Mouse (Mus musculus) midbrain, embryonic 15.5 days (tissue): ENCODE measurements around the gene Ccdc24. TPM values are rescaled to one million over a fixed set of nuclear protein-coding genes. Genes with fewer than 3 reads are reported as not detected.

ENCODE experiments used
- ATAC-seq: fragments of 200-750 bp; cut with Nextera tagmentation; replicated peaks from 2 replicates; pipeline ENCODE4 v1.8.0; 2017; ENCODE audit warnings: moderate TSS enrichment
- H3K27ac ChIP-seq: fragments of 300-500 bp; sonication (generic); 2 replicates; pipeline ENCODE4 v1.5.1; 2015; ENCODE audit warnings: mild to moderate bottlenecking, inconsistent platforms
- H3K27me3 ChIP-seq: fragments of 300-500 bp; sonication (generic); replicated peaks from 2 replicates; pipeline ENCODE4 v1.6.1; 2015; ENCODE audit warnings: inconsistent platforms
- H3K36me3 ChIP-seq: fragments of 300-500 bp; sonication (generic); replicated peaks from 2 replicates; pipeline ENCODE4 v1.6.1; 2015; ENCODE audit warnings: inconsistent platforms
- H3K4me1 ChIP-seq: fragments of 300-500 bp; sonication (generic); 2 replicates; pipeline ENCODE4 v1.6.1; 2015; ENCODE audit warnings: inconsistent platforms
- H3K4me2 ChIP-seq: fragments of 300-500 bp; sonication (generic); 2 replicates; pipeline ENCODE4 v1.6.1; 2015; ENCODE audit warnings: inconsistent platforms, mild to moderate bottlenecking, moderate library complexity
- H3K4me3 ChIP-seq: fragments of 300-500 bp; sonication (generic); 2 replicates; pipeline ENCODE4 v1.5.1; 2015; ENCODE audit warnings: mild to moderate bottlenecking, inconsistent platforms
- H3K9ac ChIP-seq: fragments of 300-500 bp; sonication (generic); 2 replicates; pipeline ENCODE4 v1.6.1; 2015; ENCODE audit warnings: mild to moderate bottlenecking, inconsistent platforms
- H3K9me3 ChIP-seq: fragments of 300-500 bp; sonication (generic); 2 replicates; pipeline ENCODE4 v1.6.1; 2016; ENCODE audit warnings: inconsistent platforms
- WGBS: fragments of 180-500 bp; shearing (Covaris S2); methylation state at CpG from one replicate; pipeline ENCODE4 v1.1.7; 2015; ENCODE audit warnings: mixed read lengths; 5-methylcytosine and 5-hydroxymethylcytosine counted together
- polyA plus RNA-seq: library from polyadenylated mRNA; unstranded; fragments of >200 nt; fragmentation: Nextera tagmentation; extraction: Ambion mirVana; gene quantifications from 2 replicates; pipeline ENCODE4 v1.2.1, GENCODE M21; 2015

Ccdc24 gene
- polyA plus RNA-seq, 1 experiment from 2014 or later = 3.2 TPM

DNA sequence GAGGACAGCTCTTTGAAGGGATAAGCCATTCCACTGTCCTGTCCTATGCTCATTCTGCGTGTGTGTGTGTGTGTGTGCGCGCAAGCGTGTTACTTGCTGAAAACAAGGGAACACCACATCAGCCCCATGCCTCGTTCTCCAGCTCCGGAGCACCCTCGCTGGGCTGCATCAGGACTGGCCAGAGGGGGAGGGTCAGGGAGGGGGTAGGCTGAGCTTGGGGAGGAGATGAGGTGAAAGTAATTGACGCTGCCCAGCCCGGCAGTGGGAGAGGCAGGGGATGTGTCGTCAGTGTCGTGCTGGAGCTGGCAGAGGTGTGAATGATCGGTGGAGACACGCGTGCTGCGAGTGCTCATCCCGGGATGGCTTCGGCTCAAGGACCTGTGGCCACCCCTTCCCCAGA lies 23.3 kb downstream of the Ccdc24 start:
- no peak overlapping the region for H3K4me3 ChIP-seq
- no peaks in the 10 kb centered on the region for H3K9me3 ChIP-seq
- H3K27ac ChIP-seq = no peak overlapping the region
- no peak overlapping the region for H3K4me2 ChIP-seq
- ATAC-seq = peak; percentile 12; the same call in 1 of the 2 replicates
- H3K36me3 ChIP-seq = no peaks in the 10 kb centered on the region
- H3K9ac ChIP-seq = no peak overlapping the region
- H3K4me1 ChIP-seq = peaks cover 11% of the 10 kb centered on the region; the same call in 1 of the 2 replicates
- no peaks in the 10 kb centered on the region; the same call in 1 of the 2 replicates for H3K27me3 ChIP-seq
- WGBS = 53% methylated on average over 17 of the region's 17 CpGs

DNA sequence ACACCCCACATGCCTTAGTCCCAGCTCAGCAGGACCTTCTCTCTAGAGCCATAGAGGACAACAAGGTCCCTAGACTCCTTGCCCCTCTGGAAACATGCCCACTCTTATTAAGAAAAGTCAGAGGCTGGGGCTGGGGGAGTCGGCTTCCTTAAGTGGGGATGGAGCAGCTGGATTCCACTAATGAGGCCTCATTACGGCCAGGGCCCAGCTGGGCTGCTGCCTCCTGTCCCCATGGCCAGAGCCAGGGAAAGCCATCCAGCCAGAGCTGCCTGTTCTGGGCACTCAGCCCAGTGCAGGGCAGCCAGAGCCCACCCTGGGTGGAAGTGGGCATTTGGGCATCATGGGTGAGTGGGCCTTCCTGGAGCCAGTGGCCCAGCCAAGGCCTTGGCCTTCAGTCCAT lies 25.3 kb downstream of the Ccdc24 start:
- no peaks in the 10 kb centered on the region; the same call in 1 of the 2 replicates for H3K27me3 ChIP-seq
- 41% methylated on average over 2 of the region's 2 CpGs for WGBS
- no peak overlapping the region for H3K4me2 ChIP-seq
- no peaks in the 10 kb centered on the region for H3K9me3 ChIP-seq
- no peak overlapping the region for H3K27ac ChIP-seq
- H3K9ac ChIP-seq = no peak overlapping the region
- H3K36me3 ChIP-seq = no peaks in the 10 kb centered on the region
- H3K4me3 ChIP-seq = no peak overlapping the region
- peaks cover 11% of the 10 kb centered on the region; the same call in 1 of the 2 replicates for H3K4me1 ChIP-seq
- ATAC-seq = no peak

DNA sequence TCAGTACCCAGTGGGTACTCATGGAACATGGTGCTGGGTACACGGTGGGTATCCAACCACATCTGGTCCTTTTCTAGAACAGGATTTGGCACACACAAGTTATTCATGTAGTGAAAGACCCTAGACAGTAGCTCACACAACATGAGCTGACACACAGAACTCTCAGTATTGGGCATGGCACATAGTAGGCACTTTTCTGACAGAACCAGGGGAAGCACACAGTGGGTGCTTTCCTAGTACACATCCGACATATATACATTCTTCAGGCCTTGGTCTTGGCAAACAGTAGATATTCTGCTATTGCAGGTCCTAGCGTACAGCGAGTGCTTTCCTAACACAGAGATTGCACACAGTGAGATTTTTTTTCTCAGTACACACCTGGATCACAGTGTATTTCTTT lies 26.1 kb downstream of the Ccdc24 start:
- Histone ChIP-seq H3K4me1 (peaks cover 11% of the 10 kb centered on the region; the same call in 1 of the 2 replicates), H3K27me3 (no peaks in the 10 kb centered on the region; the same call in 1 of the 2 replicates), H3K9me3 (no peaks in the 10 kb centered on the region), H3K9ac (no peak overlapping the region), H3K4me2 (no peak overlapping the region), H3K36me3 (no peaks in the 10 kb centered on the region), H3K27ac (no peak overlapping the region), H3K4me3 (no peak overlapping the region)
- no peak for ATAC-seq
- 97% methylated on average over 4 of the region's 4 CpGs for WGBS

DNA sequence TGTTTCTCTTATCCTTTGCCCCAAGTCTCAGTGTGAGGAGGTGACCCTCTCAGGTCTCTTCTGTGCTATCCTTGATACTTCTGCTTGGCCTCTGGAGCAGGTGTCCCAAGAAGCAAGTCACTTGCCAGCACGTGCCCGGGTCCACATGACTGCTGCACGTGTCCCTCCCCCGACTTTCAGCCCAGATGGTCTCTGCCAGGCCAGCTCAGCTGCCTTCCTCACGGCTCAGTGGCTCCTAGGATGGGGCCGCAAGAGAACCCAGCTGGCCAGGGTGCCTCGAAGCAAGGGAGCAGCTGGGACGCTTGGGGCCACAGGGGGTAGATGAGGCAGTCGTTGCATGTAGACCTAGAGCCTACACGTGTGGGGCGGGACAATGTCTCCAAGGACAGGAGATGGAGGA lies 27.0 kb downstream of the Ccdc24 start:
- no peak overlapping the region for H3K4me2 ChIP-seq
- no peaks in the 10 kb centered on the region for H3K36me3 ChIP-seq
- 66% methylated on average over 11 of the region's 11 CpGs for WGBS
- no peak overlapping the region for H3K9ac ChIP-seq
- H3K27ac ChIP-seq = no peak overlapping the region
- no peak overlapping the region for H3K4me3 ChIP-seq
- H3K9me3 ChIP-seq = no peaks in the 10 kb centered on the region
- H3K27me3 ChIP-seq = no peaks in the 10 kb centered on the region; the same call in 1 of the 2 replicates
- peaks cover 10% of the 10 kb centered on the region; the same call in 1 of the 2 replicates for H3K4me1 ChIP-seq
- no peak for ATAC-seq

DNA sequence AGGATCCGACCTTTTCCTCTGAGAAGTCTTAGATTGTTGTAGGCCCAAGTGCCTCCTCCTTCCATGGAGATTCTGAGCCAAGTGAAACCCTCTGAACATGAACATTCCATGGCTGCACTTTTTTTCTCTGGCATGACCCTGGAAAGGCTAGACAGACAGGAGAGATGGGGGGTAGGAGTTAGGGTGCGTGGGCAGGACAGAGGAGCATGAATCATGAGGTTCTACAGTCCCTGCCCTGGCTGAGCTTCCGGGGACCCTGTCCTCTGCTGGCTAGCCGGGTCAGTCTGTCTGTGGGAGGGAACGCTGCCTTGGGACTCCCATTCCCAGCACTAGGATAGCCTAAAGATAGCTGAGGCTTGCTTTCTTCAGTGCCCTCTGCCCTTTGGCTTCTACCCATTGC lies 27.9 kb downstream of the Ccdc24 start:
- Histone ChIP-seq H3K9ac (no peak overlapping the region), H3K4me1 (peaks cover 6% of the 10 kb centered on the region; the same call in 1 of the 2 replicates), H3K27me3 (no peaks in the 10 kb centered on the region; the same call in 1 of the 2 replicates), H3K9me3 (no peaks in the 10 kb centered on the region), H3K27ac (no peak overlapping the region), H3K4me3 (no peak overlapping the region), H3K36me3 (no peaks in the 10 kb centered on the region), H3K4me2 (no peak overlapping the region)
- 85% methylated on average over 5 of the region's 5 CpGs for WGBS
- ATAC-seq = no peak

DNA sequence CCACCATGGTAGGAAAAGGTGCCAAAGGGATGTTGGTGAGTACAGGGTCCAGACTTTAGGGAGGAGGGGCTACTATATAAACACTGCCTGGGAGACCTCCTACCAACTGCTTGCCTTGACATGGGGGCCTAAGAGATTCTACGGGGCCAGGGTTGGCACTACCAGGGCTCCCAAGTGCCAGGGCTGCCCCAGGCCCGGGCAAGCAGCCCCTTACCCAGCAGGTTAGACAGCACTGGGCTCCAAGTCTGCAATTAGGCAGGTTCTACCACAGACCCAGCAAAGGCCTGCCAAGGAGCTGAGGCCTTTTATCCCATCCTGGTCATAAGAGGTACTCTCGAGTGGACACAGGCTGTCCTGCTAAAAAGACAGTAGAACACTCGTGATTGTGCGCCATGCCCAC lies 29.3 kb downstream of the Ccdc24 start:
- 84% methylated on average over 5 of the region's 5 CpGs for WGBS
- no peaks in the 10 kb centered on the region for H3K9me3 ChIP-seq
- H3K4me1 ChIP-seq = no peaks in the 10 kb centered on the region
- no peak overlapping the region for H3K27ac ChIP-seq
- no peaks in the 10 kb centered on the region; the same call in 1 of the 2 replicates for H3K27me3 ChIP-seq
- no peak overlapping the region for H3K9ac ChIP-seq
- no peak overlapping the region for H3K4me3 ChIP-seq
- no peaks in the 10 kb centered on the region for H3K36me3 ChIP-seq
- H3K4me2 ChIP-seq = no peak overlapping the region
- no peak for ATAC-seq

DNA sequence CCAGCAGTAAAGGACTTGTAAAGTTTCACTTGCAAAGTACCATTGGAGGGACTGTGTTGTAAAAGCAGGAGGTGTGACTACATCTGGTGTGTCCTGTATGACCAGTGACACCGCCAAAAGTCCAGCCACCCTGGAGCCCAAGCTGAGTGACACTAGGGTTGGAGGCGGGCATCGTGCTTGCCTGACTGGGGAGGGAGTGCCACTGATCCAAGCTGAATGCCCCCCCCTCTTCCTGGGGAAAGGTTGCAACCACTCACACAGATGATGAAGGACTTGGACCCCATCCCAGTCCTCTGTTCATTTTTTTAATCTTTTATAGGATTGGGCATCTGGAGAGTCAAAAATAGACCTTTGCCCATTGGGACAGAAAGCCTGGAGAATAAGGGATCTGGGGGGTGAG lies 30.8 kb downstream of the Ccdc24 start:
- ATAC-seq = no peak
- H3K4me2 ChIP-seq = no peak overlapping the region
- no peak overlapping the region for H3K4me3 ChIP-seq
- no peak overlapping the region for H3K27ac ChIP-seq
- H3K27me3 ChIP-seq = no peaks in the 10 kb centered on the region; the same call in 1 of the 2 replicates
- H3K36me3 ChIP-seq = no peaks in the 10 kb centered on the region
- 91% methylated on average over 3 of the region's 3 CpGs for WGBS
- H3K9ac ChIP-seq = no peak overlapping the region
- H3K9me3 ChIP-seq = no peaks in the 10 kb centered on the region
- H3K4me1 ChIP-seq = peaks cover 3% of the 10 kb centered on the region; the same call in 1 of the 2 replicates

DNA sequence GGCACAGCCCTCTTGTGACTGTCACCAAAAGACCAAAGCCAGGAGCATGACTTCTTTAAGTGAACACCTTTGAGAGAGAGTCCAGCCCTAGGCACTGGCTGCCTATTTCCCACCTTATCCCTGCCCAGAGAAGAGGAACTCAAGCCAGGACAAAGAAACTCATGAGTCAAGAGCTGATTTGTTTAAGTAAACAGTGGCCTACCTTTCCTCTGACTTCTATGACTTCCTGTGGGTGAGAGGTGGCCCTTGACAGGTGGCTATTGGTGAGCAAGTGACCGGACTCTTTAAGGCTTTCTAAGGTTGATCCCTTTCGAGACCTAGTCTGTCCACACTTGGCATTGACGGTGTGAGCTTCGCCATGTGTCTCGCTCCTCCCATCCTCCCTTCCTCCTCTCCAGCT lies 31.5 kb downstream of the Ccdc24 start:
- H3K4me3 ChIP-seq = no peak overlapping the region
- peaks cover 3% of the 10 kb centered on the region; the same call in 1 of the 2 replicates for H3K4me1 ChIP-seq
- no peak overlapping the region for H3K9ac ChIP-seq
- no peaks in the 10 kb centered on the region; the same call in 1 of the 2 replicates for H3K27me3 ChIP-seq
- WGBS = 96% methylated on average over 5 of the region's 5 CpGs
- no peaks in the 10 kb centered on the region for H3K36me3 ChIP-seq
- ATAC-seq = no peak
- H3K4me2 ChIP-seq = no peak overlapping the region
- H3K27ac ChIP-seq = no peak overlapping the region
- no peaks in the 10 kb centered on the region for H3K9me3 ChIP-seq

DNA sequence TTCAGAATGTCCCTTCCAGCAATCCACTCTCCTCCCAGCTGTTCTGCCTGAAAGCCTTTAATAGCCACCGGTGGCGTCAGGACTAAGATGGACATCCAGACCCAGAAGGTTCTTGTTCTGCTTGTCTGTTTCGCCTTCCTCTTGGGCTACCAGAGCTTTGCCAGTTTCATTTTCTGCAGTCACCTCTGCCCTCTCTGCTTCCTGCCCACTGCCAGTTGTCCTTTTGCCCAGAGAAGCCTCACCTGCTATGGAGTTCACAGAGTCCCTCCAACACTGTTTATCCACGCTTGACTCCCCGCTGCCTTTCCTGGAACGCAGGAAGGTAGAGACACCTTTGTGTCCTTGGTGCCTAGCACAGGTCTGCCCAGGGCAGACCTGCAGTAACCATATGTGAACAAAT lies 33.0 kb downstream of the Ccdc24 start:
- Histone ChIP-seq H3K4me2 (no peak overlapping the region), H3K4me1 (peaks cover 10% of the 10 kb centered on the region), H3K27ac (no peak overlapping the region), H3K36me3 (no peaks in the 10 kb centered on the region), H3K9me3 (no peaks in the 10 kb centered on the region), H3K27me3 (no peaks in the 10 kb centered on the region), H3K4me3 (no peak overlapping the region), H3K9ac (no peak overlapping the region)
- no peak for ATAC-seq
- 84% methylated on average over 6 of the region's 6 CpGs for WGBS

DNA sequence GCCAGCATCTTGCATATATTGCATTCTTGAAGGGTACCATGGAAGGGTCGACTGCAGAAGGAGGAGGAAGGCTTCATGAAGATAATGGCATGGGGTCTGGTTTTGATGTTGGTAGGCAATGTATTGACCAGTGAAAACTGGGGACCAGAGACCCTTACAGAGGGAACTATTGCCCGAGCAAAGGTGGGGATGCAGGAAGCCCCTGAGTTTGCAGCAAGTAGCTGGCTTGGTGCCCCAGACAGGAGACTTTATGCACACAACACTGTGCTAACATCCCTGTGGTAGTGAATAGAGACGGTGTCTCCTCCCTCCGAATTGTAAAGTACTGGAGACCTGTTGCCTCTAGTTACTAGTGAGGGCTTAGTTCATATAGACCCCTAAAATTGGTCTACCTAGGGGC lies 35.1 kb downstream of the Ccdc24 start:
- WGBS = 76% methylated on average over 4 of the region's 4 CpGs
- no peaks in the 10 kb centered on the region for H3K9me3 ChIP-seq
- no peak overlapping the region for H3K4me3 ChIP-seq
- no peak overlapping the region for H3K27ac ChIP-seq
- H3K4me1 ChIP-seq = peaks cover 13% of the 10 kb centered on the region
- H3K4me2 ChIP-seq = 0 out of 2 replicates have a peak overlapping the region, but pooled peaks have one; percentile 65
- no peak overlapping the region for H3K9ac ChIP-seq
- ATAC-seq = no peak
- no peaks in the 10 kb centered on the region for H3K36me3 ChIP-seq
- 0 out of 2 replicates have a peak, but pooled peaks cover 3% of the 10 kb centered on the region for H3K27me3 ChIP-seq

DNA sequence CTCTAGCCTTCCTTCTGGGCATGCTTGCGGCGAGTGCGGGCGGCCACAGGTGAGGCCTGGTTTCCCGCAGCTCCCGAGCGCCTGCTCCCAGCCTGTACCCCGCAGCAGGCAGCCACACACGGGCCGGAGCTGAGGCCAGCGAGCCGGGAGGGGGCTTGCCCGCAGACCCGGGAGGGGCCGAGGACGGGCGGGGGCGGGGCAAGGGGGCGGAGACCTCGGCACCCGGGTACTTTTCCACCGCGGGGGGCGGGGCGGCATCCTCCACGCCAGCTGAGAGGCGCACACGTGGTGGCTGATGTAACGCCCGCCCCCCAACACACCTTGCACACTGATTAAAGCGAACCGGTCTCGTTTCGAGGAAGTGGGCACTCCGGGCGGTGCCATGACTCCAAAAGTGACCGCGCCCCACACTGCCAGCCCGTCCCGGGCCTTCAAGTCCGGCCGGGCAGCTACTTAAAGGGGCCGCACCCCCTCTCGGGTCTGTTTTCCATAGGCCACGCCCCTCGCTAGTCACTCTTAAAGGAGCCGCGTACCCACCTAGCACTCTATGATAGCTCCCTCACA lies 36.1 kb downstream of the Ccdc24 start:
- Histone ChIP-seq H3K4me1 (peaks cover 13% of the 10 kb centered on the region), H3K27ac (peak overlapping the region; percentile 86), H3K9me3 (no peaks in the 10 kb centered on the region), H3K9ac (peak overlapping the region; percentile 75), H3K4me2 (peak overlapping the region; percentile 65), H3K27me3 (0 out of 2 replicates have a peak, but pooled peaks cover 3% of the 10 kb centered on the region), H3K36me3 (no peaks in the 10 kb centered on the region), H3K4me3 (peak overlapping the region; percentile 73)
- WGBS = under 1% methylated on average over 48 of the region's 48 CpGs
- ATAC-seq = peak; percentile 91

DNA sequence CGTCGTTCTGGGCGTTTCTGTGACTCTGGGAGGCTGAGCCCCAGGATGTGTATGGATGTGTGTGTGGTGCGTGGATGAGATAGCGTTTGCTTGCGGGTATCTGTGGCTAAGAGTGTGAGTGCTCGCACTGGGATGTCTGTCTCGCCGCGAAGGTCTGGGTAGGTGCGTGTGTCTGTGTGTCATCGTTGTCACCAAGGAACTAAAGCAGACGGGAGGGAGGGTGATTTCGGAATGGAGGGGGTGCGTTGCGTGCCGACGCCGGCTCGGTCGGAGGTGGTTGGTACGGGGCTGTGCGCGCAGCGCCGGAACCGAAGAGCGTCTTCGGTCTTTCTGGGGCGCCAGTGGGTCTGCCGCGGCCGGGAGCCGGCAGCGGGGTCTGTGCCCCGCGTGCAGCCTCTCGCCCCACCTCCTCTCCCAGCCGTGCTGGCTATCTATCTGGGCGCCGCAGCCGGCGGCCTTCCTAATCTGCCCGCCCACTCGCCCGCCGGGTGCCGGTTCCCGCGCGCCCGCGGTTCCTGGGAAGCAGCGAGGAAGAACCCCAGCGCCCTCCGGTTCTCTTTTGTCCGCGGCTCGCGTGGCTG lies 36.7 kb downstream of the Ccdc24 start:
- Histone ChIP-seq H3K9me3 (no peaks in the 10 kb centered on the region), H3K27me3 (0 out of 2 replicates have a peak, but pooled peaks cover 3% of the 10 kb centered on the region), H3K36me3 (no peaks in the 10 kb centered on the region), H3K4me3 (peak overlapping the region; percentile 73), H3K9ac (peak overlapping the region; percentile 75), H3K27ac (peak overlapping the region; percentile 86), H3K4me1 (peaks cover 13% of the 10 kb centered on the region), H3K4me2 (peak overlapping the region; percentile 65)
- ATAC-seq = peak; percentile 69
- under 1% methylated on average over 60 of the region's 60 CpGs for WGBS
